Mouse (Mus musculus) spleen, postnatal 10 days (tissue): Measurements from ENCODE around the gene Tymp.

ENCODE experiments used
- DNase-seq, 2 experiments: peaks; one replicate each; pipeline ENCODE4 v3.0.0; 2021 to 2022; ENCODE audit warnings: low spot score in 2 of 2

The Tymp gene

DNA sequence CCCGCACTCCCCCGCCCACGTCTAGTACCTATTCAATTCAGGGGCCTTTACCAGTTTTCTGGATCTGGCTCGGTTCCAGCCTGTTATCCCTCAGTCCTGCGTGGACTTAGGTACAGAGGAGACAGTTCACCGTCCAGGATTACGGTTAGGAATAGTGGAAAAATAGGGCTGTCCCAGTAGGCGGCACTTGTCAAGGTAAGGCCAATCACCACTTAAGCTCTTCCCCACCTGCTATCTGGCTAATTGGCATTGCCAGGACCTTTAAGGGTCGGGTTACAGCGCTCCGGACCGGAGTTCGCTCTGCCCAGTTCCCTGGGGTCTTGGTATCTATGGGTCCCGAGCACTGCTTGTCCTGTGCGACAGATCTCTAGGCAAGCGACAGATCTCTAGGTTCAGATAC lies at the start of gene Tymp:
Gene Tymp, minus strand, starts transcription at position 83 of the 400 bp plus-strand sequence.
- DNase-seq = no peak

DNA sequence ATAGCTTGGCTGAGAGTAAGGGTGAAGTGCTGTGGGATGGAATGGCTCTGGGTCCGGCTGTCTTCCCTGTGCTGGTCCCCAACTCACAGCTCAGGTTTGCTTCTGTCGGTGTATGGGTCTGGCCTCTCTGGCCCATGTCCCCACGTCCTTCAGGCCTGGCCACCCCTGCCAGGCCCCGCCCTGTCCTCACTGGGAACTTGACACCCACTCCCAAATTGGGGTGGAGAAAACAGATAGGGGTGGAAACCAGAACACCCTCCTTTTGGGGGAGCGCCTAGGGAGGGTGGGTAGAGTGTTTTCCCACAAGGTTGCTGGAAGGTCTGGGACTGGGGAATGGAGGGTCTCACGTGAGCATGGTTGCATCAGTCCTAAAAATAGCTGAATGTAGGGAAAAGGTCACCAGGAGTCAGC lies 48.9 kb upstream of the Tymp start, which contains the start of gene Cpt1b:
Gene Cpt1b, minus strand, starts transcription at position 153 of the 411 bp plus-strand sequence.
- DNase-seq = peak in 1 of 2 experiments; percentile 9

DNA sequence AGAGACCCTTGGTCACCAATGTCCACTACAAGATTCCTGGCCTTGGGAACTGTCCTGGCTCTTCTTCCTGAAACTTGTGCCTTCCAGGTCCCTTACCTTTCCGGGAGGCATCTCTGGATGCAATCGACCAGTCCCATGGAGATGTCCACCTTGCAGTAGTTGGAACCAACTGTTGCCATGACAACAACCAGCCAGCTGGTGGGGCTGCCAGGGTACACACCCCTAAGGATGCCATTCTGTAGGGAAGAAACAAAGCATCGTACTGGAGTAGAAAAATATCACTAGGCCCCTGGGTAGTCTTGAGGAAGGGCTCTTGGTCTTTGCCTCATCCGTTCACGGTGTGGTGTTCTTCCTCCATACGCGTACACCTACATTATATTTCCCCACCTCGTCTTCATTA lies 47.8 kb upstream of the Tymp start:
- DNase-seq = no peak

- no peak for DNase-seq
These were observed 45.1 kb upstream of the Tymp start for GRCm38 (mm10) chr15:89421938-89422337.

DNA sequence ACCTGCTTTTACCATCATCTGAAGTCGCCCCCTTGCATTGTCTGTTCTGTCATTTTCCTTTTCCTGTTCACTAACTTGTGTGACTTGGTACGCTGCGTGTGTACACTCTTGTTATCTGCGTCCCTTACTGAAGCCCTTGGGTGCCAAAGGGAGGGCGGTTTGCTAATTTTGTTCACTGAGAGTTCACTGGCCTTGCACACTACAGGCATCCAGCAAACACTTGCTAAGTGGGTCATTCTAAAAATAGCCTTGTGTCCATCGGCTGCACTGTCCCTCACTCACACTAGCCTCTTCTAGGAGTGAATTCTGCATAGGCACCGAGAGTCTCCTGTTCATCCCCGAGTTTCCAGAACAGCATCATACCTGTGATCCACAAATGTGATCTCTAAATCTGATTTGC lies 38.4 kb upstream of the Tymp start:
- no peak for DNase-seq

DNA sequence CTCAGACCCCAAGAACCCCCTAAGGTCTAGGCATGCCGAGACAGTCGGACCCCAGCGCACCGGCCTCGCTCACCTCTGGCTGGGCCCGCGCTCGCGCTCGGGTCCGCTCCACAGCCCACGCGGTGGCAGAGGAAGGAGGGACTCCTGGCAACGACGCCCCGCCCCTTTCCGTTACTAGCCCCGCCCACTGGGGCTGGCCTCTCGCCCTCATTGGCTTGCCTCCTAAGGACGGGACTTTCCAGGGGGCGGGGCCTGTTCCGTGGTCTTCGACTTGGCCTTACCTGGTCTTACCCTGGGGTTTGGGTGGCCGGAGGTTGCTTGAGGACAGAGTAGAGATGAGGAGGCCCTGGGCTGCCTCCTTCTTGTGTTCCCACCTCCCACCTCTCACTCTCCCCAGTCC lies 33.3 kb upstream of the Tymp start, which contains the start of gene Syce3:
Gene Syce3, minus strand, starts transcription at position 386 of the 400 bp plus-strand sequence.
- no peak for DNase-seq

DNA sequence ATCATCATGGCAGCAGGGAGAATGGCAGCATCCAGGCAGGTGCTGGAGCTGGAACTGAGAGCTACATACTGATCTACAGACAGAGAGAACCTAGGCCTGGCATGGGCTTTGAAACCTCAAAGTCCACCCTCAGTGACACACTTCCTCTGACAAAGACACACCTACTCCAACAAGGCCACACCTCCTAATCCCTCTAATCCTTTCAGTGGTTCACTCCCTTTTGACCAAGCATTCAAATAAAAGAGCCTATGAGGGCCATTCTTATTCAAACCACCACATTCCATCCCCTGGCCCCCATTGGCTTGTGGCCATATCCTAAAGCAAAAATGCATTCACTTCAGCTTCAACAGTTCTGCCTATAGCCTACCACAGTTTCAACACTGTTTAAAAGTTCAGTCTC lies 29.9 kb upstream of the Tymp start:
- DNase-seq = no peak

DNA sequence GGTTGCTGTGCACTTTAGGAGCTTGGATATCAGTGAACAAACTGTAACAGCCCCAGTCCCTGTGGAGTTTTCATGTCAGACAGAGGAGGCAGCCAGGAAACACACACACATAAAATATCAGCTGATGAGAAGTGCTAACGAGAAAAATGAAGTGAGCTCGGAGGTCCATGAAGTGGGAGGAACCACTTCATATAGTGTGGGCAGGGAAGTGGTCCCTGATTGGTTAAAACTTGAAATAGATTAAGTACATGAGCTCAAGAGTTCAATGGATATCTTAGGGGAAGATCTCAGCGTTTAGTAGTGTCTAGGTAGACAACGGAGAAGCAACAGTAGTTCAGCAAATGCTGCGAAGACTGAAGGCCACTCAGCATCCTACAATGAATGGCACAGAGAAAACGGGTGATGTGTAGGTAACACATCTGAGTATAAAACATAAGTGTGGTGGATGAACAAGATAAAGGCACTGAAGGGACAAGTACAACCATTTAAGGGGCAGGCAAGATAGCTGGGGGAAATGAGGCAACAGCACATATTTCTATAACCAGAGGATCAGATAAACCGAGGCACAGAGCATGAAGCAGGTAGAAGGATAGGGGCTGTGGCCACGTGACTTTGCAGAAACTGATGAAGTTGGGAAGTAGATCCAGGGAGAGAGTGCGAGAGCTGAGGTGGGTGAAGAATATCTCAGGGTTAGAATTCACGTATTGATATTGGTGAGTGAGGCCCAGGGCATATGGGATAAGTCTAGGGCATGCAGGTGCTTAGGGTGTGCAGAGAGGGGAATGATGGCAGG lies 28.2 kb upstream of the Tymp start:
- DNase-seq = no peak

DNA sequence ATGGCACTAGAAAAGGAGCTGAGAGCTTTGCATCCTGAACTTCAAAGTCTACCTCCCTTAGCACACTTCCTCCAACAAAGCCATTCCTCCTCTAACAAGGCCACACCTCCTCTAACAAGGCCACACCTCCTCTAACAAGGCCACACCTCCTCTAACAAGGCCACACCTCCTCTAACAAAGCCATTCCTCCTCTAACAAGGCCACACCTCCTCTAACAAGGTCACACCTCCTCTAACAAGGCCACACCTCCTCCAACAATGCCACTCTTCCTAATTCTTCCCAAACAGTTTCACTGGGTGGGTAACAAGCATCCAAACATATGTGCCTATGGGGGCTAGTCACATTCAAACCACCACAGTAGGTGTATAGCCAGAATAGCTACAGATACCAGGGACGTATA lies 25.6 kb upstream of the Tymp start:
- no peak for DNase-seq

DNA sequence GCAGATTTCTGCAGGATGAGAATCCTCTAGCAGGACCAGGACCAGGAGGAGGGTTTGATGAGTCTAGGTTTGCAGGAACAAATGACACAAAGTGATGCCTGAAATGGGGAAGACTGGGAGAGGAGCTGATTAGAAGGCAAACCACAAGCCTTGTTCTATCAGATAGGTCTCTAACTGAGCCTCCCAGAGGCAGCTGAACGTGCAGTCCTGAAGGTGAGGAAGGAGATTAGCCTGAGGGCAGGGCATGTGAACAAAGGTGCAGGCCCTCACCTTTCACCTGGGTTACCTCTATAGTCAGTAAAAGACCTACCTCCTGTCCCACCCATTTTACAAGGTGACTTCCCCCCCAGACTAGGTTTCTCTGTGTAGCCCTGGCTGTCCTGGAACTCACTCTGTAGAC lies 22.9 kb upstream of the Tymp start:
- no peak for DNase-seq

GRCm38 (mm10) chr15:89398146-89398545 lies 21.3 kb upstream of the Tymp start:
- DNase-seq = no peak

- DNase-seq = no peak
These were observed 20.0 kb upstream of the Tymp start for GRCm38 (mm10) chr15:89396883-89397282.

GRCm38 (mm10) chr15:89390081-89390480 lies 13.2 kb upstream of the Tymp start:
- DNase-seq = no peak

- no peak for DNase-seq
These were observed 10.3 kb upstream of the Tymp start for GRCm38 (mm10) chr15:89387127-89387526.

- DNase-seq = no peak
These were observed 7.8 kb upstream of the Tymp start, which contains the start of gene Klhdc7b for GRCm38 (mm10) chr15:89384617-89385016. Gene Klhdc7b, plus strand, starts transcription at chr15:89384917.

- peak; percentile 43 to 72 for DNase-seq
These were observed 2.6 kb upstream of the Tymp start for GRCm38 (mm10) chr15:89379429-89379828.

DNA sequence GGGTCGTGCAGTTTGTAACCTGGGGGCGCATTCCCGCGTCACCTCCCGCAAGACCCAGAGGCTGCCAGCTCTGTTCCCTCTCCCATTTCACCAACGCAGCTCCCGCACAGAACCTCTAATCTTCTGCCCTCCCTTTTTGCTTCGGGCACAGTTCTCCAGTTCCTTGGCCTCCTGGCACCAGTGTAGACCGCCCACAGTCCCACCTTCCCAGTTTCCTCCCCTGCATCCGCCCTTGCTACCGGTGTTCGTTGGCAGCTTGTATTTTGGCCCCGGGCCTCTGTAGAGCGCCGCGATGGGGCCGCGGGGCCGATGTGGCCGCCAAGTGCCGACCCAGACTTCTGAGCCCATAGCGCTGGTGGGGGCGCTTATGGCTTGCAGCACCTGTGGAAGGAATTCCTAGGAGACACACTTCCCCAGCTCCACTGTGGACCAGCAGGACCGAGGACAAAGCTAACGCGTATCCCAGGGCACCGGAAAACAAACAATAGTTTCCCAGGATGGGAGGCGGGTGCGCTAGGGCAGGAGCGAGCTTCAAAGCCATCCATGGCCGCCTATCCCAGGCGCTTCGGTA lies 2.1 kb upstream of the Tymp start, which contains the start of gene Odf3b:
Gene Odf3b, minus strand, starts transcription at position 452 of the 571 bp plus-strand sequence.
- DNase-seq = no peak

DNA sequence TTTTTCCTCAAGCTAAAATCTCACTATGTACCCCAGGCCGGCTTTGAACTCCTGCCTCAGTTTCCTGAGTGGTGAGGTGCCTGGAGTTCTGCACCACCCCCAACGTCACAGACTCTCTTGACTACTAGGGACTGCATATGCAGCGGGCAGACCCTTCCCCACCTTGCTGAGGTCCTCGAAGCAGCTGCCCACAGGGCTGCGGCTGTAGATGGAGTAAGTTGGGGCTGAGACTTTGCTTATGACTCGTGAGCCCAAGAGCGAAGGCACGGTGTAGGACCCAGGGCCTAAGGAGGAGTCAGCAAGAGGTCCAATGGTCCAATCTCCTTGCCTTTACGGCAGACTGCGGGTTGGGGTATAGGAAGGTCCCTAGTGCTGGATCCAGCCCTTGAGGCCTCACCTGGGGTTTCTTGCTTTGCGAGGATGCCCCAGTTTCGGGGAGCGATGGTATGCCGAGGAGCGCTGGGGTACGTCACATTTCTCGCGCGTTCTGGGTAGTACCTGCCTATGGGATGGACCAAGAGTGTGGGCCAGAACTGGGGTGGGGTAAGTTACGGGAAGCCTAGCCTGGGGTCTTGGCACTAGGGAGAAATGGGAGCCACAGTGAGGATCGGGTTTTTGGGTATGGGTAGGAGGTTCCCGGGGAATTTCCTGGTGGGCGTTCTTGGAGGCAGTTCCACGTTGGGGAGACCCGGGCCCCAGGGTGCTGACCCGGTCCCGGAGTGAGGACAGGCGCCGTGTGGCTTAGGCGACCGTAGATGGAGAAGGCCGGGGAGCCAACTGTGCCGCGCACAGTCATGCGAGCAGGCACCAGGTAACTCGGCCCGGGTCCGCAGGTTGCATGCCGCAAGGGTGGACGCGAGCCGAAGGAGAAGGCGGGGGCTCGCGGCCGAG lies 1.3 kb upstream of the Tymp start:
- no peak for DNase-seq

DNA sequence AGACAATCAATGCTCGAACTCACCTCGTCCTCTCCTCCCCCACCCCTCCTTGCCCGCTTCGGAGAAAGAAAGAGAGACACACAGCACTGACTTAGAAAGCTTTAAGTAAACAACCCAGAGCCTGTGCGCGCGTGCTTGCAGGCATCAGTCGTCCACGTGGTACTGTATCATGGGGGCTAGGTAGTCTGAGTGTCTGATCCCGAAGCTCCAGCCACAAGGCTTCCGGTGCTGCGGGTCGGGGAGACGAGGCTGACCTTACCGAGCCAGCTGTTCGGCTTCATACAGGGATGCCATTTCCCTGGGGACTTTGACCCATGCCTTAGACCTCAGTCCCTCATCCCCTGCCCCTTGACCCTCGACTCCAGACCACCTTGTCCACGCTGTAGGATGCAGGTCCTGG lies 523 bp upstream of the Tymp start:
- no peak for DNase-seq

- no peak for DNase-seq
These were observed 799 bp downstream of the Tymp start for GRCm38 (mm10) chr15:89376040-89376439.

DNA sequence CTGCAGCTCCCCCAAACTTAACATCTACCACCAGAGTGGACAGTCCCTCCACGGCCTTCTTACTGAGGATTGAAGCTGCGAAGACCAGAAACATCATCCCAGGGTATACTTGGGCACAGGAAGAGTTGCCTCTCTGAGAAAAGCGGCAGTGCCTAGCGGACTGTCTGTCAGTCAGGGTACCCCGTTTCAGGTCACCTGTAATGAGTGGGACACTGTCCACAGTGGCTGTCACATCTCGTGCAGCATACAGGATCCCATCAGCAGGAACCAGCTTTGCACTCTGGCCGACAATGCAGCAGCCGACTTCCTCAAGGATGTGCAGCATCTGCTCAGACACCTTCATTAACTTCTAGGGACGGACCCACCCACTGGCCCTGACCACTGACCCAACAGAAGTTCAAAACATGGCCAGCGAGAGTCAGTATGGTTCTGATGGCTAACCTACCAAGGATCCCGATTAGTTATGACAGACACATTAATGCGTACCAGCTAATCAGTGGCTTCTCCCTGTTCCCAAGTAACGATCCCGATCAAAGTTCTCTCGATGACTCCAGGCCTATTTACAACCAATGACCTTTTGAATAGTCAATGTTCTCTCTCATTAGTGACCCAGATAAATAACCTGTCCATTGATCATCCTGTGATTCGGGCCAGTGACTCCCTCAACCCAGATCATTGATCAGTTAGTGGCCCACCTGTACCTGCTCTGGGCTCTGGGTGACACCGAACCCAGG lies 1.9 kb downstream of the Tymp start:
- DNase-seq = no peak
